Mouse (Mus musculus): ENCODE results near the gene Oxct2a. TPM values are rescaled to one million over a fixed set of nuclear protein-coding genes. Genes with fewer than 3 reads are reported as not detected.

The Oxct2a gene
- polyA plus RNA-seq, 1 experiment from 2014 or later = 0.21 TPM

- H3K27me3 ChIP-seq (replicated peaks; ENCODE audit: control insufficient read depth, insufficient read depth, low read length) = no peaks in the 10 kb centered on the region
- H3K4me1 ChIP-seq (replicated peaks; ENCODE audit: control insufficient read depth, insufficient read depth, low read length) = no peaks in the 10 kb centered on the region
- no peak overlapping the region for H3K4me3 ChIP-seq (ENCODE audit: low read depth, low read length)
- 74% methylated on average over 3 of the region's 3 CpGs for WGBS
- H3K27ac ChIP-seq (ENCODE audit: low read depth, low read length) = no peak overlapping the region
- H3K9me3 ChIP-seq (ENCODE audit: control insufficient read depth) = no peaks in the 10 kb centered on the region
- no peak overlapping the region for H3K4me2 ChIP-seq (replicated peaks; ENCODE audit: low read depth)
- TF ChIP-seq CTCF (IDR thresholded peaks at IDR 0.05; ENCODE audit: low read depth) = no peak
- no peaks in the 10 kb centered on the region for H3K36me3 ChIP-seq (ENCODE audit: control insufficient read depth, insufficient read depth)
- no peak for ATAC-seq
- no peak overlapping the region for H3K9ac ChIP-seq (ENCODE audit: low read depth, low read length)
Measured at GRCm38 (mm10) chr4:123314497-123314896, 8.9 kb downstream of the Oxct2a start.

GRCm38 (mm10) chr4:123313010-123313409 is 10.4 kb downstream of the Oxct2a start:
- no peak overlapping the region for H3K4me2 ChIP-seq (replicated peaks; ENCODE audit: low read depth)
- no peaks in the 10 kb centered on the region for H3K9me3 ChIP-seq (ENCODE audit: control insufficient read depth)
- H3K36me3 ChIP-seq (ENCODE audit: control insufficient read depth, insufficient read depth) = no peaks in the 10 kb centered on the region
- ATAC-seq = no peak
- no peaks in the 10 kb centered on the region for H3K4me1 ChIP-seq (replicated peaks; ENCODE audit: control insufficient read depth, insufficient read depth, low read length)
- H3K4me3 ChIP-seq (ENCODE audit: low read depth, low read length) = no peak overlapping the region
- no peak overlapping the region for H3K27ac ChIP-seq (ENCODE audit: low read depth, low read length)
- H3K9ac ChIP-seq (ENCODE audit: low read depth, low read length) = no peak overlapping the region
- no peaks in the 10 kb centered on the region for H3K27me3 ChIP-seq (replicated peaks; ENCODE audit: control insufficient read depth, insufficient read depth, low read length)
- no peak for TF ChIP-seq CTCF (IDR thresholded peaks at IDR 0.05; ENCODE audit: low read depth)
- WGBS = 72% methylated on average over 6 of the region's 6 CpGs

- Histone ChIP-seq H3K27ac (ENCODE audit: low read depth, low read length) (no peak overlapping the region), H3K36me3 (ENCODE audit: control insufficient read depth, insufficient read depth) (no peaks in the 10 kb centered on the region), H3K4me3 (ENCODE audit: low read depth, low read length) (no peak overlapping the region), H3K27me3 (replicated peaks; ENCODE audit: control insufficient read depth, insufficient read depth, low read length) (no peaks in the 10 kb centered on the region), H3K9ac (ENCODE audit: low read depth, low read length) (no peak overlapping the region), H3K4me2 (replicated peaks; ENCODE audit: low read depth) (no peak overlapping the region), H3K9me3 (ENCODE audit: control insufficient read depth) (no peaks in the 10 kb centered on the region), H3K4me1 (replicated peaks; ENCODE audit: control insufficient read depth, insufficient read depth, low read length) (no peaks in the 10 kb centered on the region)
- no peak for ATAC-seq
- TF ChIP-seq CTCF (IDR thresholded peaks at IDR 0.05; ENCODE audit: low read depth) = no peak
- 59% methylated on average over 7 of the region's 7 CpGs for WGBS
Measured at GRCm38 (mm10) chr4:123311845-123312244, 11.6 kb downstream of the Oxct2a start.

- H3K9me3 ChIP-seq (ENCODE audit: control insufficient read depth) = no peaks in the 10 kb centered on the region
- peaks cover 8% of the 10 kb centered on the region; the same call in 1 of the 2 replicates for H3K36me3 ChIP-seq (ENCODE audit: control insufficient read depth, insufficient read depth)
- TF ChIP-seq CTCF (IDR thresholded peaks at IDR 0.05; ENCODE audit: low read depth) = no peak
- no peak overlapping the region for H3K4me2 ChIP-seq (replicated peaks; ENCODE audit: low read depth)
- no peaks in the 10 kb centered on the region for H3K27me3 ChIP-seq (replicated peaks; ENCODE audit: control insufficient read depth, insufficient read depth, low read length)
- WGBS = 52% methylated on average over 3 of the region's 3 CpGs
- no peak overlapping the region for H3K27ac ChIP-seq (ENCODE audit: low read depth, low read length)
- no peak overlapping the region for H3K9ac ChIP-seq (ENCODE audit: low read depth, low read length)
- ATAC-seq = no peak
- H3K4me1 ChIP-seq (replicated peaks; ENCODE audit: control insufficient read depth, insufficient read depth, low read length) = no peaks in the 10 kb centered on the region
- H3K4me3 ChIP-seq (ENCODE audit: low read depth, low read length) = no peak overlapping the region
Measured at GRCm38 (mm10) chr4:123308292-123308691, 15.1 kb downstream of the Oxct2a start.

GRCm38 (mm10) chr4:123306999-123307398 is 16.4 kb downstream of the Oxct2a start:
- H3K27me3 ChIP-seq (replicated peaks; ENCODE audit: control insufficient read depth, insufficient read depth, low read length) = no peaks in the 10 kb centered on the region
- WGBS = 91% methylated on average over 10 of the region's 10 CpGs
- no peak overlapping the region for H3K27ac ChIP-seq (ENCODE audit: low read depth, low read length)
- H3K9ac ChIP-seq (ENCODE audit: low read depth, low read length) = no peak overlapping the region
- no peaks in the 10 kb centered on the region for H3K4me1 ChIP-seq (replicated peaks; ENCODE audit: control insufficient read depth, insufficient read depth, low read length)
- ATAC-seq = no peak
- H3K4me3 ChIP-seq (ENCODE audit: low read depth, low read length) = no peak overlapping the region
- peaks cover 18% of the 10 kb centered on the region; the same call in 1 of the 2 replicates for H3K36me3 ChIP-seq (ENCODE audit: control insufficient read depth, insufficient read depth)
- H3K9me3 ChIP-seq (ENCODE audit: control insufficient read depth) = no peaks in the 10 kb centered on the region
- no peak overlapping the region for H3K4me2 ChIP-seq (replicated peaks; ENCODE audit: low read depth)
- no peak for TF ChIP-seq CTCF (IDR thresholded peaks at IDR 0.05; ENCODE audit: low read depth)

- H3K27ac ChIP-seq (ENCODE audit: low read depth, low read length) = no peak overlapping the region
- no peak overlapping the region for H3K4me2 ChIP-seq (replicated peaks; ENCODE audit: low read depth)
- H3K4me1 ChIP-seq (replicated peaks; ENCODE audit: control insufficient read depth, insufficient read depth, low read length) = no peaks in the 10 kb centered on the region
- H3K4me3 ChIP-seq (ENCODE audit: low read depth, low read length) = no peak overlapping the region
- peak; percentile 52 for ATAC-seq
- H3K9ac ChIP-seq (ENCODE audit: low read depth, low read length) = no peak overlapping the region
- H3K27me3 ChIP-seq (replicated peaks; ENCODE audit: control insufficient read depth, insufficient read depth, low read length) = no peaks in the 10 kb centered on the region
- H3K36me3 ChIP-seq (ENCODE audit: control insufficient read depth, insufficient read depth) = peaks cover 20% of the 10 kb centered on the region; the same call in 1 of the 2 replicates
- 24% methylated on average over 3 of the region's 3 CpGs for WGBS
- no peaks in the 10 kb centered on the region for H3K9me3 ChIP-seq (ENCODE audit: control insufficient read depth)
- TF ChIP-seq CTCF (IDR thresholded peaks at IDR 0.05; ENCODE audit: low read depth) = peak; percentile 88
Measured at GRCm38 (mm10) chr4:123305789-123306188, 17.6 kb downstream of the Oxct2a start.

Measured in intestine, postnatal 0 days (tissue).